Mouse (Mus musculus): ENCODE data around the gene Tuba4a. TPM values are rescaled to one million over a fixed set of nuclear protein-coding genes. Genes with fewer than 3 reads are reported as not detected.
A peak's percentile ranks its signal among the peaks of the same experiment; 100 is the strongest.

The Tuba4a gene
- total RNA-seq, 4 experiments from 2014 or later, result 43.5 to 54.4 (median 49.1) TPM

GRCm38 (mm10) chr1:75210136-75211087 is 9.3 kb downstream of the Tuba4a start, which contains the start of the genes Glb1l and Stk16:
TSS of gene Glb1l (minus strand) at chr1:75210813.
TSS of gene Stk16 (plus strand) at chr1:75210838.
- DNase-seq, result peak; percentile 95

DNA sequence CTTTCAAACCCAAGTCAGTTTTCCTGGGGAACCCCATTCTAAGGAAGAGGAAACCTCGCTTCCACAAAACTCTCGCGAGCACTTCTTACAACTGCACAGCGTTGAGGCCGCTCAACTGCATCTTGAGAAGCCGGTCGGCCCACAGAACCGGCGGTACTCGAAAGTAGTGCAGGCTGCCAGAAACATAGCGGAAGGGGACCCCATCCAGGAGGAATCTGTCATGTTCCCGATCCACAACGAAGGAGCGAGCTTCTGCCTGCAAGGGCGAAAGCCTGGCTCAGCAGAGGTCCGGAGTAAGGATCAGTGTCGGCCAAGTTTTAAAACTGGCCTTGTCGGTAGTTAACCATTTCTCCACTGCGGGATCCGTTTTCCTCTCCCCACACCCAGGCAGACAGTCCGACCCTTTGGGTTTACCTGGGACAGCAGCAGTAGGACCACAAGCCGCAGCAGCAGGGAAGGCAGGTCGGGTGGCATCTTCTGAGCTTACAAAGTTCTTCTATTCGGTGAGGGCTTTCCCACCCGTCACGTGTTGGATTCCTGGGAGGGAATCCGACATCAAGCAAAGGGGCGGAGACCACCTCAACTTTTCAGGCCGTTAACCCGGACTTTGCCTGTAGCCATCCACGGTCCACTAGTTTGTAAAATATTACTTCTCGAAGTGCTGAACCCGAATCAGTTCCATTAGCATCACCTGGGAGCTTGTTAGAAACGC is 10.5 kb downstream of the Tuba4a start:
- DNase-seq, result peak; percentile 34

GRCm38 (mm10) chr1:75201236-75201635 is 18.4 kb downstream of the Tuba4a start:
- DNase-seq, result no peak

GRCm38 (mm10) chr1:75192452-75192851 is 27.2 kb downstream of the Tuba4a start:
- DNase-seq, result peak; percentile 41

DNA sequence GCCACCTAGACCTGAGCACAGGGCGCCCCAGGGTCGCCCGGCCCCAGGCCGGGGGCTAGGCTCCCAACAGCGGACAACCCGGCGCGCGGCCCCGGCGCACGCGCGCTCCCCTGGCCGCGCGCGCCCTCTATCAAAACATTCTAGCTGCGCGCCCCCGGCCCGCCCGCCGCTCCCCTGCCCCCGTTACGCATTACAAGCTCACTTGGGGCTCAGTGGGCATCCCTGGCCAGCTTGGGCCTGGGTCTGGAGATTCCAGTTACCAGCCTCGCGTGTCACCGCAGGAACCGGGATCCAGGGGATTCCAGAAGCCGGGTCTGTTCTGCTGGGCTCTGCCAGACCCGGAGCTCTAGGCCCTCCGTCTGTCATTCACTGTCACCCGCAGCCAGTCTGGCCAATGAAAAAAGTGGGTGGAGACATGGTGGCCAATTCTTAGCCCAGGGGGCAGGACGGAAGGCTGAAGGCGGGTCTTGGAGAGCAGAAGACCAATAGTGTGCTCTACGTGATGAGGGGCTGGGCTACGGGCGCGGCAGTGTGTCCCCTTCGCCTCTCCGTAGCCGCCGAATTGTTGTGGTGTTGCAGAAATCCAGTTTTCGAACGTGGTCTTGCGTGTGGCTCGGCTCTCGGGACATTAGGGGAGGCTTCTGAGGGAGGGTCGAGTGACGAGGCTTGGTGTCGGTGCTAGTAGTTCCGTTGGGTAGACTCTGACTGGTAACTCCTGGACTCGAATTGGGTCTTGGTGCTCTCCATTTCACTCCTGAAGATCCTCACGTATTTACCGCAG is 27.9 kb downstream of the Tuba4a start, which contains the start of the genes Ankzf1 and Atg9a:
Ankzf1 (plus strand) TSS at position 530 of the 781 bp plus-strand sequence.
Atg9a (minus strand) TSS at position 575 of the 781 bp plus-strand sequence.
- DNase-seq, result peak; percentile 98

DNA sequence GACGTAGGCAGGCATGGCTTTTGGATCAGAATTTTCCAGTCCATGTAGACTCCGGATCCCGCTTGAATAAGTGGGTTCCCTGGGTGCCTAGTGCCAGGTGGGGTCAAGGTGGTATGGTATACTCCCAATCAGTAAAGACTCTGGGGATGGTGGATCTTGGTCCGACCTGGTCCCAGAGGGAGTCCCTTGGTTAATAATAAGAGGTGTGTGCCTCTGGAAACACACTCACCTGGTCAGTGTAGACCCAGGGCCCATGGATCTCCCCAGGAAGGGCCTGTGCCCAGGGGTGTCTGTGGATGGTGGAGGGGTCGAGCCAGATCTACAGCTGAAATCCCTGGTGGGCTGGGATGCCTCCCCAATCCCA is 28.4 kb downstream of the Tuba4a start:
- no peak for DNase-seq

DNA sequence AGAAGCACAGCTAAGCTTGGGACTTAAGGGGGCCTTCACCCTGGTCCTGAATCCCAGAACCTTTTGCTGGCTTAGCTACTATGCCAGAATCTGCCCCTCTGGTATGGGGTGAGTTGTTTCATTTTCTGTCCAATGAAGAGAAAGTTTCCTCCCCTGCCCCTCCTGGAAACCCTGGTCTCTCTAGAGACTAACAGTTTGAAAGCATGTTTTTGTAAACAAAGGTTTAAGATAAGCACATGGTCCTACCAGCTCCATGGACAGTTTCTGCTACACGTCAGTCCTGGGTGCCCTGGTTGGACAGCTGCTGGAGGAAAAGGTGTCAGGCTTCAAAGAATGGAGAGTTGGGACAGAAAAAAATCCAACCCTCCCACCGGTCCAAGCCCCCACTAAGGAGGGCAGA is 29.1 kb downstream of the Tuba4a start:
- no peak for DNase-seq

GRCm38 (mm10) chr1:75187914-75188483 is 31.7 kb downstream of the Tuba4a start:
- DNase-seq, result no peak

DNA sequence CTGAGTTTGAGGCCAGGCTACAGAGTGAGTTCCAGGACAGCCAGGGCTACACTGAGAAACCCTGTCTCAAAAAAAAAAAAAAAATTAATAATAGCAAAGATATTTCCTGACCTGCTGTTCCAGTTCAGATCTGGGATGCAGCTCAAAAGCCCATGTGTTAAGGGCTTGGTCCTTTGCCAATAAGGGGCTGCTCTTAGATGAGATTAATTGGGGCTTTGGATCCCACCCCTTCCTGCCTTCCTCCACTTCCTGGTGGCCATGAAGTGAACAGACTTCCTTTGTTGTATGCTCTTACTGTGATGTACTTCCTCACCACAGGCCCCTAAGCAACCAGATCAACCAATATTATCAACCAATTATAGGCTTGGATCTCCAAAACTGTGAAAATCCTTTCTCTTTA is 32.5 kb downstream of the Tuba4a start:
- no peak for DNase-seq

GRCm38 (mm10) chr1:75185495-75185894 is 34.2 kb downstream of the Tuba4a start:
- no peak for DNase-seq

GRCm38 (mm10) chr1:75182160-75182559 is 37.5 kb downstream of the Tuba4a start:
- DNase-seq, result no peak

DNA sequence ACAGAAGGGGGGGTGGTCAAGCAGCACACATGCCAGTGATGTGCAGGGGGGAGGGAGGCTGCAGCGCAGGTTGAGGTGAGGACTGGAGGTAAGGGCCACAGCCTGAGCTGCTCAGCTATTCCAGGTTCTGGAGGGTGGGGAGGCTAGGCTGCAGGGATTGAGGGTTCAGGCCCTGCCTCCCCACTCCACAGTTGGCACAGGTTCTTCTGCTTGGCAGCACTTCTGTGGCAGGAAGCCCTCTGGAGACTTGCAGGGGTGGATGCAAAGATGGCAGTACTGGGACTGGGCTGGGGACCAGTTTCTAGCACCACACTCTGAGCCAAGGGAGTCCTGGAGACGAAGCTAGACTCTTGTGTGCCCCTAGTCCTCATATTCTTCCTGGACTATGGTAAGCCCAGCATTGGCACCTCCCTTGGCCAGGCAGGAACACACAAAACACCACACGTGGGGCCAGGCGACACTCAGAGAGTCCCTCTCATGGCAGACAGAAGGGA is 38.2 kb downstream of the Tuba4a start:
- DNase-seq, result no peak

GRCm38 (mm10) chr1:75180741-75181140 is 38.9 kb downstream of the Tuba4a start:
- no peak for DNase-seq

- DNase-seq, result peak; percentile 85
These were observed 39.5 kb downstream of the Tuba4a start, which contains the start of gene Abcb6 for GRCm38 (mm10) chr1:75180105-75180590. TSS of gene Abcb6 (minus strand) at chr1:75180392.

- no peak for DNase-seq
These were observed 40.1 kb downstream of the Tuba4a start for GRCm38 (mm10) chr1:75179334-75180104.

GRCm38 (mm10) chr1:75168472-75169464 is 50.9 kb downstream of the Tuba4a start, which contains the start of gene Zfand2b:
TSS of gene Zfand2b (plus strand) at chr1:75168646.
- DNase-seq, result peak; percentile 96

DNA sequence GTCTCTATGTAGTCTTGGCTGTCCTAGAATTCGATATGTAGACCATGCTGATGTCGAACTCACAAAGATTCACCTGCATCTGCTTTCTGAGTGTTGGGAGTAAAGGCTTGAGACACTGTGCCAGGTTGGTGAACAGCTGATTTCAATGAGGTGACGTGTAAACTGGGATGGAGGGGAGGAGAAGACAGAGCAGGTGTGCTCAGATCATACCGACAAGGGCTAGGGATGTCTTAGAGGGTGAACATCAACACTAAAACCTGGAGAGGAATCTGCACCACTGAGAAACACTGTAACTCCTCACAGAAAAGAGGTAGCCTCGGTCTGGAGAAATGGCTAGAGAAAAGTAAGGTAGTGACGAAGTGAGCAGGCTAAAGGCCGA is 51.6 kb downstream of the Tuba4a start:
- no peak for DNase-seq

Measured in adrenal gland, adult 8-10 months (tissue).